Mouse (Mus musculus): ENCODE data around the gene Castor2.

The Castor2 gene

DNA sequence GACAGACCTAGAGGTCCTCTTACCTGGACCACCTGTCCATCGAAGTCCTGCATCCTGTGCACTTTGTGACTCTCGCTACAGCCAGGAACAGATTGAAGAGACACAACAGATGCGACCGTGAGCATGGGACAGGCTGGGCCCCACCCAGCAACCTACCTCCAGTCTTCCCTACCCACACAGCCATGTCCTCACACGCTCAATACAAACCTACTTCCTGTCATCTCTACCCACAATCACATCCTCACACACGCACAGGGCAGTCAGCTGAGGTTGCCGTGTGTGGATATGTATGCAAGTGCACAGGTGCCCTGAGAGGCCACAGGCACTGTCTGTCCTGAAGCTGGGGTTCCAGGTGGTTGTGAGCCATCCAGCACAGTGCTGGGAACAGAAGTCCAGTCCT lies 67.1 kb downstream of the Castor2 start:
- DNase-seq (ENCODE audit: low spot score) = no peak

DNA sequence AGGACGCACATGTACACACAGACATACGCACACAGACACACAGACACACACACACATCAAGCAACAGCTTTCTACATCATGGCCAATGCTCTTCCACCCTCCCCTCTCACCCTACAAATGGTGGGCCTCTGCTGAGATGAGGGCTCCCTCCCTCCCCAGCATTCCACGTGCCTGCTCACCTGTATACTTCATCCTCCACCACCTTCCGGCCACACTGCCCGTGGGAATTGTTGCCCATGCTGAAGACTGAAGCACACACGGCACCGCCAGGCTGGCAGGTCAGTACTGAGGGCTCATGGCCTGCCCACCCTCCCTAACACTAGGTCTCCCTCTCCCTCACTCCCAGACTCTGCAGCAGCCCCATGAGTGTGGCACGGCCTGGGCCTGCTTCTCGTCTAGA lies 68.5 kb downstream of the Castor2 start:
- no peak for DNase-seq (ENCODE audit: low spot score)

DNA sequence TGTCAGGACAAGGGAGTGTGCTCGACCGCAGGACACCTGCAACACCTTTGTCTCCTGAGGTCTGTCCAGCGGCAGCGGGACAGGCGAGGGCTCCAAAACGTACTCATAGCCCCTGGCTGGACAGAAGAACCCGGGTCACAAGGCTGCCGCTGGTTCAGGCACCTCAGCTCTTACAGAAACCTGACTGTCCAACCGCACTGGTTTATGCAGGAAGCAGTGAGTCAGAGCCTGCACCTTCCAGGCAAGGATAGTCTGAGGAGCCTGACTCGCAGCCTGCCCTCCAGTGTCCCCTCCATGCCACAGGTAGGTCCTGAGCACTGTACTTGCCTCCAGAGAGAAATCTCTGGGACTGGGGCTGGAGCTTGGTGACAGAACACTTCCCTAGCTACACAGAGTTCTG lies 69.7 kb downstream of the Castor2 start:
- DNase-seq (ENCODE audit: low spot score) = no peak

DNA sequence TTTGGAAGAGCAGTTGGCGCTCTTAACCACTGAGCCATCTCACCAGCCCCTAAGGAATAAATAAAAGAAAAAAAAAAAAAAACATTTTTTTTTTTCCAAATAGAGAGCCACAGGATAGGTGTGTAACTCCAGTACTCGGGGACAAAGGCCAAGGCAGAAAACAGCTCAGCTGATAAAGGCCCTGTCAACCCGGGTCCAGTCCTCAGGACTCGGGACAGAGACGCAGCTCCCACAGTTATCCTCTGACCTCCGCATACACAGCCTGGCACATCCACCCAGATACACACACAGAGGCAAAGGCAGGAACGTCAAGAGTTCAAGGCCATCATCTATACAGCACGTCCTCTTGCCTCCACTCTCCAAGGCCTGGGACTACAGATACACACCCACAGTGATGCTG lies 70.7 kb downstream of the Castor2 start:
- no peak for DNase-seq (ENCODE audit: low spot score)

DNA sequence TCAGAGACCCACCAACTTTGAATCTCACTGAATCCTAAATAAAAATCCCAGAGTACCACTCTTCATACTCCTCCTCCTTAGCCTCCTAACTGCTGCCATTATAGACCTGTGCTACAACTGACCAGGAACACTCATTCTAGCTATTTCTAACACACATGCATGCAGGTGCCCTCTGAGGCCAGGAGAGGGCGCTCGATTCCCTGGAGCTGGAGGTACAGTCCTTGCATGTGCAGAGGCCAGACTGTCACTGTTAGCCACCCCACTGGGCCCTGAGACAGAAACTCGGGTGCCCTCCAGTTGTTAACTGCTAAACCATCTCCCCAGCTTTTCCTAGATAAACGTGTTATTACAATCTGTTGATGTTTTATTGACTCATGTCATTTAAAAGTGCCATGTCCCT lies 73.7 kb downstream of the Castor2 start:
- DNase-seq (ENCODE audit: low spot score) = no peak

- DNase-seq (ENCODE audit: low spot score) = no peak
Measured at GRCm38 (mm10) chr5:134175696-134176095, 76.2 kb downstream of the Castor2 start.

- DNase-seq (ENCODE audit: low spot score) = peak; percentile 83
Measured at GRCm38 (mm10) chr5:134176169-134176881, 76.8 kb downstream of the Castor2 start, which contains the start of gene Rcc1l. Rcc1l (minus strand) TSS chr5:134176774.

DNA sequence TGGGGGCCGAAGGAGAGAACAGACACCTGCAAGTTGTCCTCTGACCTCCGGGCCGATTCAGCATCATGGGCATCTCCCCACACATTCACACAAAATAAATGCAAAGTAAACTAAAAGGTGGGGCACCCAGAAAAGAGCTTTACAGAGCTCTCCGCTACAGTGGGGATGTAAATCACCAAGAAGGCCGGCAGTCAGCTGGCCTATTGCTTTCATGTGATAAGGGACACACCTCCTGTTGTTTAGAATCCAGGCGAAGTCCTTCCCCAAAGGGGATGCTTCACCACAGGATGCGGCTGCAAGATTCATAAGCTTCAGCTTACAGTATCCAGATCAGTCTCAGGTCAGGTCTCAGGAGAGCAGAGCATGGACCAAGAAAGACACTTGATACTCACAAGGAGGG lies 79.0 kb downstream of the Castor2 start:
- DNase-seq (ENCODE audit: low spot score) = no peak

GRCm38 (mm10) chr5:134179871-134180270 lies 80.4 kb downstream of the Castor2 start:
- DNase-seq (ENCODE audit: low spot score) = peak; percentile 62

DNA sequence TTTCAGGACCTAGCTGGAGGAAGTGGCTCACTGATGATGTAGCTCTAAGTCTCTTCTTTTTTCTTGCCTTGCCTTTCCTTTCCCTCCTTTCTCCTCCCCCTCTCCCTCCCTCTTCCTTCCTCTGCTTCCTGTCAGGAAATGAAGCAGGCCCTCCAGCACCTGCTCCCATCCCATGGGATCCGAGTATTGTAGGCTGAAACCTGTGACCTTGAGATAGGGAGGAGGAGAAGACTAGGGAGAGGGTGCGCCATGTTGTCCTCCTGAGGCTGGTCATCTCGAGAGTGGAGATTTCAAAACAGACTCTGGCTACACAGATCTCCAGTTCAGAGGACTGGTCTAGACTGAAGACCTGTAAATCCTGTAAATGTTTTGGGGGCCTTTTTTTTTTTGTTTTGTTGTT lies 82.7 kb downstream of the Castor2 start:
- DNase-seq (ENCODE audit: low spot score) = no peak

GRCm38 (mm10) chr5:134182735-134183134 lies 83.2 kb downstream of the Castor2 start:
- no peak for DNase-seq (ENCODE audit: low spot score)

DNA sequence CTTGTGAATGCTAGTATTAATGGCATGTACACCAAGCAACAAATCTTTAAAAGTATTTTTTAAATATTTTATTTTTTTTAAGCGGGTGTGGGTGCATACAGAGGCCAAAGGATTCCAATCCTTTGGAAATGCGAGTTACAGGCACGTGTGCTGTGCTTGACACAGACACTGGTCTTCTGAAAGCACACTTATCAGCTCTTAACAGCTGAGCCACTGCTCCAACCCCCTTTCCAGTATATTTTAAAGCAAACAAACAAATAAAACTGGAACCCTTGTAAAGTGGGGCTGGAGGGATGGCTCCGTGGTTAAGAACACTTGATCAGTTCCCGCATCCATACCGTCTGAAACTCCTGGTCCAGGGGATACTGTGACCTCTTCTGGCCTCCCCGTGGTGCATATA lies 83.7 kb downstream of the Castor2 start:
- DNase-seq (ENCODE audit: low spot score) = no peak

DNA sequence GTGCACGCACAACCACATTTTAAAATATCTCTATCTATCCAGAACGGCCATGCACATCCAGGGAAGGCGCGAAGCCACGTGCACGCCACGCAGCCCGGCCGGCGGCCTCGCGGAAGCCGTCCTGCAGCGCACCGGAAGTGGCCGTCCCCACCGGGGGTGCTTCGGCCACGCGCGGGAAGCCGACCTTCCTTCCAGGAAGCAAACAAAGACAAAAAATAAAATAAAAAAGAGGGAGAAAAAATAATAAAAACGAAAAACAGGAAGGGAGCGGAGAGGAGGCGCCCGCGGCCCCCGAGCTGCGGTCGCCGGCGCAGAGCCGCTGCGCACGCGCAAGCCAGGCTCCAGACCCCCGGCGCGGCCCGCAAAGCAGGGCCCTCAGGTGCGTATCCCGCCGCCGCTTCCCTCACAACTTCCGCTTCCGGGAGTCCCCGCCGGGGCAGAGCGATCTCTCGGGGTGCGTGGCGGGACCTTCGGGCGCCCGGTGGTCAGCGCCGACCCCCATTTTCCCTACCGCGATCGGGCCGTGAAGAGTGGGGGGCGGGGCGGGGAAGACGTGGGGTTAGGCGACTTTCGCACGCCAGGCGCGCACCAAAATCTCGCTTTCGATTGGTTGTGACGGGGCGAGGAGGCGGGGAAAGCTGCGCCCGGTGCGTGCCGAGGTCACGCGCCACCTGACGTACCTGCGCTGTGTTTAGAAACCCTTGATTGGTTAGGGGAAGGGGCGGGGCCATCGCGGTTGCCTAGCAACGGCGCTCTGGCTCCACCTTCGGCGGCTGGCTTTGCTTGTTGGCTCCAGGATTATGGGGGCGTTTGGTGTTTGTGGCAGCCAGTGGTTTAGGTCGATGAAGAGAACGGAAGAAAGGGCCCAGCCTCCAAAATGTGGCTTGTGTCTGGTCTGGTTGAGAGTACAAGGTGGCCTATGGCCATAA lies 84.6 kb downstream of the Castor2 start, which contains the start of gene Gtf2ird2:
TSS of gene Gtf2ird2 (plus strand) at position 140 of the 929 bp plus-strand sequence.
- peak; percentile 99 for DNase-seq (ENCODE audit: low spot score)

DNA sequence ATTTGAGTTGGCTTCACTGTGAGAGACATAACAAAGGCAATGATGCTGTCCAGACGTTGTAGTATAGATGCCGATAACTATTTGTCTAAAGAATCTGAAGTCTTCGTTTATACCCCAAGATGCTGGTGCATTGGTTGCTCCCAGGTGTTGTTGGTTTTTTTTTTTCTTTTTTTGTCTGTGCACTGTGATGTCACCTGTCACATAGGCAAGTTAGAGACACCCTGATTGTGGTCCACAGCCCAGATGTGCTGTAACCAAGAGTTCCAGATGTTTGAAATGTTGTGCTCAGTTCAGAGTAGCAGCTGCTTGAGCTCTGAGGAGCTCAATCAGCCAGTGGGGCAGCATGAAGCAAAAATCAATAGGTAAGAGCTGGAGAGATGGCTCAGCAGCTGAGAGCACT lies 86.5 kb downstream of the Castor2 start:
- no peak for DNase-seq (ENCODE audit: low spot score)

DNA sequence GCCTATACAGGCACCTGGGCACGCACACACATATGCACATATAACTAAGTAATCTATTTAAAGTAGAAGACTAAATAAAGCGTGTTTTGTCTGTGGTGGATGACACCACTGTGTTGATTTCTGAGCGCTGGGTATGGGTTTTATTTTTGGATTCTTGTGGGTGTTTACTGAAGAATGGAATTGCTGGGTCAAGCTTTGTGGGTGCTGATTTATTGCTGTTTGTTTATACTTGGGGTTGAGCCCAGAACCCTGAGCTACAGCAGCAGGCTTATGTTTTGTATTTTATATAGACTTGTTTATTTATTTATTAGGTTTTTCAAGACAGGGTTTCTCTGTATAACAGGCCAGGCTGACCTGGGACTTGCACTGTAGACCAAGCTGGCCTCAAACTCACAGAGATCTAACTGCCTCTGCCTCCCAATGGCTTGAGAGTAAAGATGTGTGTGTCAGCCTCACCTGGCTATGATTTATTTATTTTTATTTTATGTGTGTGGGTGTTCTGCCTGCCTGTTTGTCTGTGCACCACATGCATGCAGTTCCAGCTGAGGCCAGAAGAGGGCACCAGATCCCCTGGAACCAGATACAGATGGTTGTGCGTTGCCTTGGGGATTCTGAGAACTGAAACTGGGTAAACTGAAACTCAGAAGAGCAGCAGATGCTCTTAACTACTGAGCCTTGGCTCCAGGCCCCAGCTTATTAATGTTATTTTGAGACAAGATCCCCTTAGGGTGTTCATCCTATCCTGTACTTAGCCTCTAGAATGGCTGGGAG lies 87.6 kb downstream of the Castor2 start:
- no peak for DNase-seq (ENCODE audit: low spot score)

- no peak for DNase-seq (ENCODE audit: low spot score)
Measured at GRCm38 (mm10) chr5:134188571-134188970, 89.1 kb downstream of the Castor2 start.

DNA sequence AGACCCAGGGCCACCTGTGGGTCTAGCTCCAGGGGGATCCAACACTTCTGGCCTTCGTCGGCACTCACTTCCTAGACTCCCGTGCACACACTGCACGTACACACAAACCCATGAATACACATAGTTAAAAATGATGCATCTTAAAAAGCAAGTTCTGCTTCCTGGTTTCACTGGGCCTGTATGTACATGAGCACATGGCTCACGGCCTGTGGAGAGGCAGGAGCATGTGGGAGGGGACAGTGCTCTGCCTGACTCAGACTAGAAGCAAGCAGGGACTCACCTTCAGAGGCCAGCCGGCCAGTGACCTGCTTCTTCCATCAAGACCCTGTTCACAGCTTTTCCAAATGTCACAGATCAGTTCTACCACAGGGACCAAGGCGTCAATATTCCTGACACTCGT lies 94.2 kb downstream of the Castor2 start:
- DNase-seq (ENCODE audit: low spot score) = no peak

All from left cerebral cortex, adult 11 months (tissue).